Mouse (Mus musculus): ENCODE data around the gene 4921536K21Rik. TPM values are rescaled to one million over a fixed set of nuclear protein-coding genes. Genes with fewer than 3 reads are reported as not detected.

4921536K21Rik gene
- polyA plus RNA-seq, 1 experiment from 2014 or later: not detected

GRCm38 (mm10) chr11:3864343-3864742 lies 30.6 kb downstream of the 4921536K21Rik start:
- H3K4me2 ChIP-seq: peak overlapping the region; percentile 86
- no peaks in the 10 kb centered on the region for H3K9me3 ChIP-seq (ENCODE audit: low read depth, low read length)
- H3K4me1 ChIP-seq (ENCODE audit: insufficient read depth): no peaks in the 10 kb centered on the region
- H3K4me3 ChIP-seq (ENCODE audit: low read depth, low read length): peak overlapping the region; percentile 46
- H3K9ac ChIP-seq: no peak overlapping the region
- no peaks in the 10 kb centered on the region for H3K36me3 ChIP-seq (ENCODE audit: insufficient read depth)
- TF ChIP-seq CTCF (IDR thresholded peaks at IDR 0.05; ENCODE audit: low read depth): no peak
- ATAC-seq (ENCODE audit: insufficient read depth) (no peak), DNase-seq (peak; percentile 24)
- H3K27me3 ChIP-seq (ENCODE audit: insufficient read depth, low read length): peaks cover 10% of the 10 kb centered on the region; the same call in 1 of the 2 replicates
- WGBS: 37% methylated on average over 6 of the region's 6 CpGs
- no peak overlapping the region for H3K27ac ChIP-seq (ENCODE audit: low read depth)

- Histone ChIP-seq H3K4me2 (peak within 1 kb of the TSS; percentile 86), H3K4me3 (ENCODE audit: low read depth, low read length) (peak within 1 kb of the TSS; percentile 46), H3K9me3 (ENCODE audit: low read depth, low read length) (no peaks in the 10 kb centered on the region), H3K27me3 (ENCODE audit: insufficient read depth, low read length) (peaks cover 10% of the 10 kb centered on the region; the same call in 1 of the 2 replicates), H3K36me3 (ENCODE audit: insufficient read depth) (no peaks in the 10 kb centered on the region), H3K27ac (ENCODE audit: low read depth) (no peak within 1 kb of the TSS), H3K9ac (peak within 1 kb of the TSS; percentile 48), H3K4me1 (ENCODE audit: insufficient read depth) (no peaks in the 10 kb centered on the region)
- whole genome bisulfite sequencing: 3% methylated on average over 58 of the region's 58 CpGs
- peak; percentile 97 for ATAC-seq (ENCODE audit: insufficient read depth)
- peak; percentile 46 for TF ChIP-seq CTCF (IDR thresholded peaks at IDR 0.05; ENCODE audit: low read depth)
- peak; percentile 77 for DNase-seq
These were observed 31.3 kb downstream of the 4921536K21Rik start, which contains the start of gene Osbp2 for GRCm38 (mm10) chr11:3863454-3864112. Gene Osbp2, minus strand, starts transcription at chr11:3863903.

- peaks cover 10% of the 10 kb centered on the region; the same call in 1 of the 2 replicates for H3K27me3 ChIP-seq (ENCODE audit: insufficient read depth, low read length)
- no peak overlapping the region for H3K9ac ChIP-seq
- TF ChIP-seq CTCF (IDR thresholded peaks at IDR 0.05; ENCODE audit: low read depth): 0 out of 2 replicates have a peak, but pooled peaks have one; percentile 5
These were observed 32.0 kb downstream of the 4921536K21Rik start for GRCm38 (mm10) chr11:3862661-3863453.

GRCm38 (mm10) chr11:3860361-3860760 lies 34.5 kb downstream of the 4921536K21Rik start:
- Histone ChIP-seq H3K9ac (no peak overlapping the region), H3K4me2 (no peak overlapping the region), H3K9me3 (ENCODE audit: low read depth, low read length) (no peaks in the 10 kb centered on the region), H3K36me3 (ENCODE audit: insufficient read depth) (no peaks in the 10 kb centered on the region), H3K27me3 (ENCODE audit: insufficient read depth, low read length) (peaks cover 10% of the 10 kb centered on the region; the same call in 1 of the 2 replicates), H3K4me1 (ENCODE audit: insufficient read depth) (no peaks in the 10 kb centered on the region), H3K27ac (ENCODE audit: low read depth) (no peak overlapping the region), H3K4me3 (ENCODE audit: low read depth, low read length) (no peak overlapping the region)
- TF ChIP-seq CTCF (IDR thresholded peaks at IDR 0.05; ENCODE audit: low read depth): no peak
- DNase-seq (no peak), ATAC-seq (ENCODE audit: insufficient read depth) (no peak)
- 48% methylated on average over 4 of the region's 4 CpGs for WGBS

More at GRCm38 (mm10) chr11:3862661-3863453, 32.0 kb downstream of the 4921536K21Rik start:
- Histone ChIP-seq H3K9me3 (ENCODE audit: low read depth, low read length) (no peaks in the 10 kb centered on the region), H3K4me1 (ENCODE audit: insufficient read depth) (no peaks in the 10 kb centered on the region), H3K27ac (ENCODE audit: low read depth) (no peak overlapping the region), H3K4me3 (ENCODE audit: low read depth, low read length) (peak overlapping the region; percentile 46; the same call in 1 of the 2 replicates), H3K36me3 (ENCODE audit: insufficient read depth) (no peaks in the 10 kb centered on the region), H3K4me2 (peak overlapping the region; percentile 86)
- ATAC-seq (ENCODE audit: insufficient read depth): peak; percentile 8; the same call in 1 of the 2 replicates
- DNase-seq: no peak
- whole genome bisulfite sequencing: 72% methylated on average over 19 of the region's 19 CpGs

- Histone ChIP-seq H3K36me3 (ENCODE audit: insufficient read depth) (no peaks in the 10 kb centered on the region), H3K9me3 (ENCODE audit: low read depth, low read length) (no peaks in the 10 kb centered on the region), H3K27ac (ENCODE audit: low read depth) (no peak overlapping the region), H3K27me3 (ENCODE audit: insufficient read depth, low read length) (peaks cover 10% of the 10 kb centered on the region; the same call in 1 of the 2 replicates), H3K4me2 (no peak overlapping the region), H3K4me1 (ENCODE audit: insufficient read depth) (no peaks in the 10 kb centered on the region), H3K4me3 (ENCODE audit: low read depth, low read length) (no peak overlapping the region), H3K9ac (no peak overlapping the region)
- no peak for ATAC-seq (ENCODE audit: insufficient read depth)
- TF ChIP-seq CTCF (IDR thresholded peaks at IDR 0.05; ENCODE audit: low read depth): no peak
- no peak for DNase-seq
- 91% methylated on average over 4 of the region's 4 CpGs for WGBS
These were observed 35.1 kb downstream of the 4921536K21Rik start for GRCm38 (mm10) chr11:3859778-3860177.

- H3K4me1 ChIP-seq (ENCODE audit: insufficient read depth): no peaks in the 10 kb centered on the region
- H3K27me3 ChIP-seq (ENCODE audit: insufficient read depth, low read length): peaks cover 4% of the 10 kb centered on the region; the same call in 1 of the 2 replicates
- no peak for DNase-seq
- no peak overlapping the region for H3K4me2 ChIP-seq
- no peaks in the 10 kb centered on the region for H3K9me3 ChIP-seq (ENCODE audit: low read depth, low read length)
- no peak for TF ChIP-seq CTCF (IDR thresholded peaks at IDR 0.05; ENCODE audit: low read depth)
- 65% methylated on average over 5 of the region's 5 CpGs for WGBS
- no peak overlapping the region for H3K9ac ChIP-seq
- no peaks in the 10 kb centered on the region for H3K36me3 ChIP-seq (ENCODE audit: insufficient read depth)
- H3K4me3 ChIP-seq (ENCODE audit: low read depth, low read length): no peak overlapping the region
- no peak for ATAC-seq (ENCODE audit: insufficient read depth)
- H3K27ac ChIP-seq (ENCODE audit: low read depth): no peak overlapping the region
These were observed 37.0 kb downstream of the 4921536K21Rik start for GRCm38 (mm10) chr11:3857902-3858301.

GRCm38 (mm10) chr11:3855846-3856245 lies 39.1 kb downstream of the 4921536K21Rik start:
- no peak overlapping the region for H3K27ac ChIP-seq (ENCODE audit: low read depth)
- no peak overlapping the region for H3K9ac ChIP-seq
- no peaks in the 10 kb centered on the region for H3K36me3 ChIP-seq (ENCODE audit: insufficient read depth)
- no peaks in the 10 kb centered on the region for H3K27me3 ChIP-seq (ENCODE audit: insufficient read depth, low read length)
- no peak overlapping the region for H3K4me3 ChIP-seq (ENCODE audit: low read depth, low read length)
- WGBS: 84% methylated on average over 5 of the region's 5 CpGs
- no peak overlapping the region for H3K4me2 ChIP-seq
- no peaks in the 10 kb centered on the region for H3K9me3 ChIP-seq (ENCODE audit: low read depth, low read length)
- no peaks in the 10 kb centered on the region for H3K4me1 ChIP-seq (ENCODE audit: insufficient read depth)
- no peak for TF ChIP-seq CTCF (IDR thresholded peaks at IDR 0.05; ENCODE audit: low read depth)
- no peak for ATAC-seq (ENCODE audit: insufficient read depth)
- no peak for DNase-seq

Measured in lung, embryonic 14.5 days (tissue).